ENCODE assay signal across 8 mouse cellular contexts in the genomic region with DNA sequence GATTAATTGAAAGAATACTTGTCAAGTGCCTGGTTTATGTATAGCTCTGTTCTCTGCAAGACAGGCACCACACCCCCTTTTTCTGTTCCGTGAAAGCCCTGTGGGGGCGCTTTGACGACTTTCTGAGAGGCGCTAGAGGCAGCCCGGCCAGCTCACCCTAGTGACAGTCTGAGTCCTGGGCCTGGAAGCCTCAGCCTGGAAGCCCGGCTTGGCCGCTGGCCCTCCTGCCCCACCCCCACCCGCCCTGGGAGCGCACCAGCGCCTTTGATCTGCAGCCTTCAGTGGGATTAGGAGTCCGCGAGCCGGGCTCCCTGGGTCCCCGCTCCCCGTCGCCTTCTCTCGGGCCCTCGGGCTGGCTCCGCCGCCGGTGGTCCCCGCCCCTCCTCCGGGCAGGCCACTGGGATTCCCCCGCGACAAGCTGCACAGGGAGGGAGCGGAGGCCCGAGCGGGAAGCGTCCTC. TPM values are rescaled to one million over a fixed set of nuclear protein-coding genes. Genes with fewer than 3 reads are reported as not detected.
DNase-seq lines count a peak whose midpoint lies in the region; ATAC-seq and TF ChIP-seq lines count a peak whose summit lies in the region.

No protein-coding gene starts in this region.

- peak overlapping the region; percentile 71 for H3K9ac ChIP-seq in embryonic facial prominence, embryonic 13.5 days
- peak overlapping the region; percentile 62 for H3K9ac ChIP-seq in limb, embryonic 11.5 days (ENCODE audit: low read length)
- H3K9ac ChIP-seq in midbrain, embryonic 13.5 days (replicated peaks): peak overlapping the region; percentile 64

- DNase-seq in A20 (ENCODE audit: low read depth, low spot score): peak; percentile 31
- peak; percentile 41 to 71 for DNase-seq in adrenal gland, postnatal 4 days (ENCODE audit: low spot score in 2 of 2)
- DNase-seq in heart, adult 9 months (ENCODE audit: low spot score in 2 of 2): peak; percentile 77 to 87
- peak; percentile 79 to 82 for DNase-seq in kidney, adult 8-10 months
- DNase-seq in limb, embryonic 11.5 days (ENCODE audit: low spot score): peak; percentile 94
- peak; percentile 8 to 55 for DNase-seq in spleen, adult 2 months (ENCODE audit: low read depth in 1 of 2, low spot score in 2 of 2)

- TF ChIP-seq CTCF in spleen, adult 2 months (IDR thresholded peaks at IDR 0.05; ENCODE audit: extremely low read depth, insufficient read depth, insufficient read length, insufficient replicate concordance): peak; percentile 31; the same call in 1 of the 2 replicates

- no peak for TF ChIP-seq POLR2A in spleen, adult 2 months (IDR thresholded peaks at IDR 0.05; ENCODE audit: low read depth, low read length)

- H3K36me3 ChIP-seq in embryonic facial prominence, embryonic 13.5 days: no peaks in the 10 kb centered on the region
- no peaks in the 10 kb centered on the region for H3K36me3 ChIP-seq in limb, embryonic 11.5 days (ENCODE audit: control insufficient read depth, insufficient read depth, low read length)
- no peaks in the 10 kb centered on the region for H3K36me3 ChIP-seq in midbrain, embryonic 13.5 days
- H3K36me3 ChIP-seq in spleen, adult 2 months (ENCODE audit: control insufficient read depth, insufficient read depth, low read length): no peaks in the 10 kb centered on the region

- H3K27ac ChIP-seq in embryonic facial prominence, embryonic 13.5 days: peak overlapping the region; percentile 92
- H3K27ac ChIP-seq in limb, embryonic 11.5 days (replicated peaks; ENCODE audit: low read depth, low read length): peak overlapping the region; percentile 84
- no peak overlapping the region for H3K27ac ChIP-seq in midbrain, embryonic 13.5 days
- H3K27ac ChIP-seq in spleen, adult 2 months (ENCODE audit: insufficient read depth, low read length): no peak overlapping the region

- H3K4me1 ChIP-seq in embryonic facial prominence, embryonic 13.5 days: peaks cover 77% of the 10 kb centered on the region
- H3K4me1 ChIP-seq in limb, embryonic 11.5 days (ENCODE audit: control insufficient read depth, insufficient read depth, low read length): peaks cover 66% of the 10 kb centered on the region
- H3K4me1 ChIP-seq in midbrain, embryonic 13.5 days (replicated peaks): peaks cover 44% of the 10 kb centered on the region
- H3K4me1 ChIP-seq in spleen, adult 2 months (ENCODE audit: control insufficient read depth, insufficient read depth, insufficient read length): no peaks in the 10 kb centered on the region; the same call in 1 of the 2 replicates

- H3K4me3 ChIP-seq in embryonic facial prominence, embryonic 13.5 days: peak overlapping the region; percentile 45
- peak overlapping the region; percentile 39 for H3K4me3 ChIP-seq in limb, embryonic 11.5 days (ENCODE audit: low read depth, low read length)
- H3K4me3 ChIP-seq in midbrain, embryonic 13.5 days (replicated peaks): peak overlapping the region; percentile 44
- peak overlapping the region; percentile 37; the same call in 1 of the 2 replicates for H3K4me3 ChIP-seq in spleen, adult 2 months (ENCODE audit: extremely low read depth, insufficient read depth, insufficient read length)

- WGBS in embryonic facial prominence, embryonic 13.5 days: under 1% methylated on average over 29 of the region's 29 CpGs
- WGBS in limb, embryonic 11.5 days: under 1% methylated on average over 29 of the region's 29 CpGs
- WGBS in midbrain, embryonic 13.5 days: under 1% methylated on average over 28 of the region's 29 CpGs
- WGBS in spleen, adult 2 months: under 1% methylated on average over 26 of the region's 29 CpGs

- peak overlapping the region; percentile 90 for H3K4me2 ChIP-seq in embryonic facial prominence, embryonic 13.5 days
- peak overlapping the region; percentile 80 for H3K4me2 ChIP-seq in limb, embryonic 11.5 days (ENCODE audit: low read depth, severe bottlenecking)
- peak overlapping the region; percentile 80 for H3K4me2 ChIP-seq in midbrain, embryonic 13.5 days (replicated peaks)

- H3K27me3 ChIP-seq in embryonic facial prominence, embryonic 13.5 days: no peaks in the 10 kb centered on the region
- no peaks in the 10 kb centered on the region for H3K27me3 ChIP-seq in limb, embryonic 11.5 days (ENCODE audit: control insufficient read depth, insufficient read depth, low read length)
- peaks cover 65% of the 10 kb centered on the region for H3K27me3 ChIP-seq in midbrain, embryonic 13.5 days
- peaks cover 21% of the 10 kb centered on the region for H3K27me3 ChIP-seq in spleen, adult 2 months (ENCODE audit: control insufficient read depth, insufficient read depth, low read length)

- peak; percentile 73 for ATAC-seq in embryonic facial prominence, embryonic 13.5 days (ENCODE audit: insufficient number of reproducible peaks, insufficient read depth, low FRiP score, low TSS enrichment, low read depth)
- ATAC-seq in limb, embryonic 11.5 days (ENCODE audit: insufficient number of reproducible peaks, low FRiP score, low TSS enrichment, low read depth): peak; percentile 48
- peak; percentile 88 for ATAC-seq in midbrain, embryonic 13.5 days

- H3K9me3 ChIP-seq in embryonic facial prominence, embryonic 13.5 days: no peaks in the 10 kb centered on the region
- H3K9me3 ChIP-seq in limb, embryonic 11.5 days (ENCODE audit: control insufficient read depth, low read length): no peaks in the 10 kb centered on the region
- H3K9me3 ChIP-seq in midbrain, embryonic 13.5 days: no peaks in the 10 kb centered on the region

RNA-seq across cellular contexts. Expression of a gene that starts 41.4 kb away (rescaled TPM):
- total RNA-seq in adrenal gland, postnatal 4 days (2021): 10 to 100 TPM in 1 of 2 experiments, 1 to 10 TPM in 1; 7.0 to 12.9 TPM
- 71.4 and 72.9 TPM in 2 replicates for polyA plus RNA-seq in embryonic facial prominence, embryonic 13.5 days (2015; fragmentation: Nextera tagmentation; extraction: Ambion mirVana)
- 33.1 and 35.7 TPM in 2 replicates for polyA plus RNA-seq in limb, embryonic 11.5 days (2014; fragmentation: Nextera tagmentation; extraction: Ambion mirVana)
- polyA plus RNA-seq in midbrain, embryonic 13.5 days (2015; fragmentation: Nextera tagmentation; extraction: Ambion mirVana): 14.8 and 19.4 TPM in 2 replicates
- polyA plus RNA-seq in spleen, adult 2 months (2012; rRNA removed): 2.2 and 2.3 TPM in 2 replicates

Comparison
In these comparisons a context has a peak if more than half of its experiments do, and no peak if none do; other contexts are left out.
1. DNase-seq: peak in every context shown above with its lines; median percentile 94 in limb, embryonic 11.5 days; 82 in heart, adult 9 months; 80 in kidney, adult 8-10 months; 56 in adrenal gland, postnatal 4 days; 32 in spleen, adult 2 months; 31 in A20.
2. H3K27ac ChIP-seq: peak in embryonic facial prominence, embryonic 13.5 days (single experiment) and limb, embryonic 11.5 days (single experiment); none in midbrain, embryonic 13.5 days (single experiment) and spleen, adult 2 months (single experiment).
3. Peak in every context shown above with its lines, with median percentiles within 50 percentile points of each other: ATAC-seq, H3K4me2 ChIP-seq, H3K4me3 ChIP-seq and H3K9ac ChIP-seq.